Mouse (Mus musculus): ENCODE measurements around the gene Lbh. TPM values are rescaled to one million over a fixed set of nuclear protein-coding genes. Genes with fewer than 3 reads are reported as not detected.

The Lbh gene
- polyA plus RNA-seq, 1 experiment = 3.8 TPM

GRCm38 (mm10) chr17:72961953-72962630 lies 44.0 kb downstream of the Lbh start:
- Histone ChIP-seq H3K27me3 (ENCODE audit: control insufficient read depth, insufficient read depth, low read length) (no peaks in the 10 kb centered on the region), H3K4me3 (ENCODE audit: control insufficient read depth, low read depth, low read length) (no peak overlapping the region), H3K36me3 (ENCODE audit: control insufficient read depth, insufficient read depth, low read length) (no peaks in the 10 kb centered on the region), H3K27ac (ENCODE audit: control insufficient read depth, insufficient read depth, low read depth, low read length) (no peak overlapping the region), H3K4me1 (ENCODE audit: control insufficient read depth, insufficient read depth, low read length) (no peaks in the 10 kb centered on the region)
- no peak for TF ChIP-seq CTCF (IDR thresholded peaks at IDR 0.05; ENCODE audit: control insufficient read depth, insufficient read depth, insufficient replicate concordance, low read depth, low read length)
- no peak for TF ChIP-seq POLR2A (IDR thresholded peaks at IDR 0.05; ENCODE audit: control insufficient read depth, low read depth, low read length)

- Histone ChIP-seq H3K36me3 (ENCODE audit: control insufficient read depth, insufficient read depth, low read length) (no peaks in the 10 kb centered on the region), H3K4me1 (ENCODE audit: control insufficient read depth, insufficient read depth, low read length) (no peaks in the 10 kb centered on the region), H3K27ac (ENCODE audit: control insufficient read depth, insufficient read depth, low read depth, low read length) (no peak overlapping the region), H3K4me3 (ENCODE audit: control insufficient read depth, low read depth, low read length) (no peak overlapping the region), H3K27me3 (ENCODE audit: control insufficient read depth, insufficient read depth, low read length) (no peaks in the 10 kb centered on the region)
- no peak for TF ChIP-seq POLR2A (IDR thresholded peaks at IDR 0.05; ENCODE audit: control insufficient read depth, low read depth, low read length)
- no peak for TF ChIP-seq CTCF (IDR thresholded peaks at IDR 0.05; ENCODE audit: control insufficient read depth, insufficient read depth, insufficient replicate concordance, low read depth, low read length)
Observed at GRCm38 (mm10) chr17:72965687-72966086, 47.6 kb downstream of the Lbh start.

- Histone ChIP-seq H3K36me3 (ENCODE audit: control insufficient read depth, insufficient read depth, low read length) (no peaks in the 10 kb centered on the region), H3K27me3 (ENCODE audit: control insufficient read depth, insufficient read depth, low read length) (no peaks in the 10 kb centered on the region), H3K27ac (ENCODE audit: control insufficient read depth, insufficient read depth, low read depth, low read length) (no peak overlapping the region), H3K4me3 (ENCODE audit: control insufficient read depth, low read depth, low read length) (no peak overlapping the region), H3K4me1 (ENCODE audit: control insufficient read depth, insufficient read depth, low read length) (no peaks in the 10 kb centered on the region)
- TF ChIP-seq POLR2A (IDR thresholded peaks at IDR 0.05; ENCODE audit: control insufficient read depth, low read depth, low read length) (no peak), CTCF (IDR thresholded peaks at IDR 0.05; ENCODE audit: control insufficient read depth, insufficient read depth, insufficient replicate concordance, low read depth, low read length) (no peak)
Observed at GRCm38 (mm10) chr17:72966091-72966531, 48.0 kb downstream of the Lbh start.

GRCm38 (mm10) chr17:72966878-72967277 lies 48.8 kb downstream of the Lbh start:
- H3K27me3 ChIP-seq (ENCODE audit: control insufficient read depth, insufficient read depth, low read length) = no peaks in the 10 kb centered on the region
- TF ChIP-seq CTCF (IDR thresholded peaks at IDR 0.05; ENCODE audit: control insufficient read depth, insufficient read depth, insufficient replicate concordance, low read depth, low read length) (no peak), POLR2A (IDR thresholded peaks at IDR 0.05; ENCODE audit: control insufficient read depth, low read depth, low read length) (no peak)
- H3K4me3 ChIP-seq (ENCODE audit: control insufficient read depth, low read depth, low read length) = no peak overlapping the region
- H3K27ac ChIP-seq (ENCODE audit: control insufficient read depth, insufficient read depth, low read depth, low read length) = no peak overlapping the region
- H3K36me3 ChIP-seq (ENCODE audit: control insufficient read depth, insufficient read depth, low read length) = no peaks in the 10 kb centered on the region
- H3K4me1 ChIP-seq (ENCODE audit: control insufficient read depth, insufficient read depth, low read length) = no peaks in the 10 kb centered on the region

- H3K4me3 ChIP-seq (ENCODE audit: control insufficient read depth, low read depth, low read length) = no peak overlapping the region
- H3K27ac ChIP-seq (ENCODE audit: control insufficient read depth, insufficient read depth, low read depth, low read length) = no peak overlapping the region
- TF ChIP-seq POLR2A (IDR thresholded peaks at IDR 0.05; ENCODE audit: control insufficient read depth, low read depth, low read length) (no peak), CTCF (IDR thresholded peaks at IDR 0.05; ENCODE audit: control insufficient read depth, insufficient read depth, insufficient replicate concordance, low read depth, low read length) (no peak)
Observed at GRCm38 (mm10) chr17:72967371-72968175, 49.5 kb downstream of the Lbh start.

GRCm38 (mm10) chr17:72968666-72969065 lies 50.6 kb downstream of the Lbh start:
- no peaks in the 10 kb centered on the region for H3K27me3 ChIP-seq (ENCODE audit: control insufficient read depth, insufficient read depth, low read length)
- no peak overlapping the region for H3K4me3 ChIP-seq (ENCODE audit: control insufficient read depth, low read depth, low read length)
- no peak overlapping the region for H3K27ac ChIP-seq (ENCODE audit: control insufficient read depth, insufficient read depth, low read depth, low read length)
- no peaks in the 10 kb centered on the region for H3K4me1 ChIP-seq (ENCODE audit: control insufficient read depth, insufficient read depth, low read length)
- TF ChIP-seq CTCF (IDR thresholded peaks at IDR 0.05; ENCODE audit: control insufficient read depth, insufficient read depth, insufficient replicate concordance, low read depth, low read length) (no peak), POLR2A (IDR thresholded peaks at IDR 0.05; ENCODE audit: control insufficient read depth, low read depth, low read length) (no peak)
- no peaks in the 10 kb centered on the region for H3K36me3 ChIP-seq (ENCODE audit: control insufficient read depth, insufficient read depth, low read length)

More at GRCm38 (mm10) chr17:72967371-72968175, 49.5 kb downstream of the Lbh start:
- H3K36me3 ChIP-seq (ENCODE audit: control insufficient read depth, insufficient read depth, low read length) = no peaks in the 10 kb centered on the region
- no peaks in the 10 kb centered on the region for H3K27me3 ChIP-seq (ENCODE audit: control insufficient read depth, insufficient read depth, low read length)
- H3K4me1 ChIP-seq (ENCODE audit: control insufficient read depth, insufficient read depth, low read length) = no peaks in the 10 kb centered on the region

- Histone ChIP-seq H3K36me3 (ENCODE audit: control insufficient read depth, insufficient read depth, low read length) (no peaks in the 10 kb centered on the region), H3K27ac (ENCODE audit: control insufficient read depth, insufficient read depth, low read depth, low read length) (no peak overlapping the region), H3K4me1 (ENCODE audit: control insufficient read depth, insufficient read depth, low read length) (no peaks in the 10 kb centered on the region), H3K4me3 (ENCODE audit: control insufficient read depth, low read depth, low read length) (no peak overlapping the region), H3K27me3 (ENCODE audit: control insufficient read depth, insufficient read depth, low read length) (no peaks in the 10 kb centered on the region)
- TF ChIP-seq CTCF (IDR thresholded peaks at IDR 0.05; ENCODE audit: control insufficient read depth, insufficient read depth, insufficient replicate concordance, low read depth, low read length) (no peak), POLR2A (IDR thresholded peaks at IDR 0.05; ENCODE audit: control insufficient read depth, low read depth, low read length) (no peak)
Observed at GRCm38 (mm10) chr17:72970631-72971161, 52.6 kb downstream of the Lbh start.

Measured in testis, adult 2 months (tissue).